Mouse (Mus musculus) thymus, adult 2 months (tissue): ENCODE measurements around the gene Zmiz1.

Experiments
- CTCF ChIP-seq: fragments of 200-500 bp; IDR thresholded peaks from 2 replicates; pipeline ENCODE4 v1.5.1; 2012; ENCODE audit warnings: mild to moderate bottlenecking, control low read depth, low read length, moderate library complexity, borderline replicate concordance; ENCODE audit not compliant: control insufficient read depth, poor library complexity, insufficient read depth; ENCODE audit errors: extremely low read depth
- POLR2A ChIP-seq: fragments of 200-500 bp; IDR thresholded peaks from 2 replicates; pipeline ENCODE4 v1.6.1; 2012; ENCODE audit warnings: mild to moderate bottlenecking, low read length, control low read depth, moderate library complexity; ENCODE audit not compliant: control insufficient read depth, poor library complexity, insufficient read depth; ENCODE audit errors: extremely low read depth

- no peak for TF ChIP-seq CTCF
- no peak for TF ChIP-seq POLR2A
Measured at GRCm38 (mm10) chr14:25624659-25625058, 165.7 kb downstream of the Zmiz1 start.
